Mouse (Mus musculus) lung, embryonic 16.5 days (tissue): ENCODE measurements around the gene Lyrm4. TPM values are rescaled to one million over a fixed set of nuclear protein-coding genes. Genes with fewer than 3 reads are reported as not detected.

Experiments used
- ATAC-seq: fragments of 200-750 bp; cut with Nextera tagmentation; 2 replicates; pipeline ENCODE4 v1.8.0; 2017; ENCODE audit warnings: low read depth, mild to moderate bottlenecking, moderate library complexity
- H3K27ac ChIP-seq: fragments of 300-500 bp; sonication (generic); 2 replicates; pipeline ENCODE4 v1.5.1; 2014; ENCODE audit warnings: mild to moderate bottlenecking, control low read depth, low read length
- H3K27me3 ChIP-seq: fragments of 300-500 bp; sonication (generic); 2 replicates; pipeline ENCODE4 v1.6.1; 2014; ENCODE audit warnings: low read depth, low read length, mixed read lengths; ENCODE audit not compliant: control insufficient read depth, insufficient read depth
- H3K36me3 ChIP-seq: fragments of 300-500 bp; sonication (generic); 2 replicates; pipeline ENCODE4 v1.6.1; 2014; ENCODE audit warnings: low read length; ENCODE audit not compliant: control insufficient read depth, insufficient read depth
- H3K4me1 ChIP-seq: fragments of 300-500 bp; sonication (generic); replicated peaks from 2 replicates; pipeline ENCODE4 v1.6.1; 2014; ENCODE audit warnings: low read length, mixed read lengths; ENCODE audit not compliant: control insufficient read depth, insufficient read depth
- H3K4me2 ChIP-seq: fragments of 300-500 bp; sonication (generic); 2 replicates; pipeline ENCODE4 v1.6.1; 2014; ENCODE audit warnings: low read depth, low read length, control low read depth
- H3K4me3 ChIP-seq: fragments of 300-500 bp; sonication (generic); 2 replicates; pipeline ENCODE4 v1.5.1; 2014; ENCODE audit warnings: mild to moderate bottlenecking, low read length, control low read depth
- H3K9ac ChIP-seq: fragments of 300-500 bp; sonication (generic); 2 replicates; pipeline ENCODE4 v1.6.1; 2014; ENCODE audit warnings: low read length, control low read depth
- H3K9me3 ChIP-seq: fragments of 300-500 bp; sonication (generic); 2 replicates; pipeline ENCODE4 v1.6.1; 2016; ENCODE audit warnings: low read length; ENCODE audit not compliant: control insufficient read depth
- WGBS: fragments of 180-500 bp; shearing (Covaris S2); extraction: QIAGEN DNeasy Blood & Tissue Kit; methylation state at CpG from one replicate; pipeline ENCODE4 v1.1.7; 2014; 5-methylcytosine and 5-hydroxymethylcytosine counted together
- polyA plus RNA-seq: library from polyadenylated mRNA; unstranded; fragments of >200 nt; fragmentation: Nextera tagmentation; extraction: Ambion mirVana; gene quantifications from 2 replicates; pipeline ENCODE4 v1.2.1, GENCODE M21; 2015

The Lyrm4 gene
- polyA plus RNA-seq, 1 experiment from 2014 or later, result 23.2 TPM

- Histone ChIP-seq H3K27me3 (no peaks in the 10 kb centered on the region), H3K9me3 (no peaks in the 10 kb centered on the region), H3K4me1 (0 out of 2 replicates have a peak, but pooled peaks cover 3% of the 10 kb centered on the region), H3K27ac (no peak overlapping the region), H3K9ac (no peak overlapping the region), H3K36me3 (no peaks in the 10 kb centered on the region), H3K4me2 (no peak overlapping the region), H3K4me3 (no peak overlapping the region)
- ATAC-seq, result no peak
- 93% methylated on average over 2 of the region's 2 CpGs for WGBS
Measured at GRCm38 (mm10) chr13:36111331-36111730, 6.0 kb downstream of the Lyrm4 start.

DNA sequence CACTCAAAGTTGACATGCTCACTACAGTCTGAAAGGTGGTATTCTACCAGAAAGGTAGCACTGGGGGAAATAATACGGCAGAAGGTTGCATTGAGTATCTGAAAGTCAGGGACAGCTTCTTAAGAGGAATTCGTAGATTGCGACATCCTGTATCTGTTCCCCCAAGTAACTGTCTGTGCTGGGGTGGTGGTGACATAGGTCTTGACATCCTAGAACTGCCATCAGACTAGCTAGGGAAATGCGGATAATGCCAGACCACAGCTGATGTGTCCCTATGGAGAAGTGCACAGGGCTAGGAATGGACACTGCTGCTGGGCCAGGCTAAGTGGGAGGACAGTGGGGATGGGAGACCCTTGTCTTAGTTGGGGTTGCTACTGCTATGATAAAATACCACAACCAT, 8.8 kb downstream of the Lyrm4 start:
- 89% methylated on average over 4 of the region's 4 CpGs for WGBS
- Histone ChIP-seq H3K9ac (no peak overlapping the region), H3K4me1 (0 out of 2 replicates have a peak, but pooled peaks cover 3% of the 10 kb centered on the region), H3K27ac (no peak overlapping the region), H3K4me2 (no peak overlapping the region), H3K36me3 (no peaks in the 10 kb centered on the region), H3K4me3 (no peak overlapping the region), H3K9me3 (no peaks in the 10 kb centered on the region), H3K27me3 (no peaks in the 10 kb centered on the region)
- ATAC-seq, result no peak

DNA sequence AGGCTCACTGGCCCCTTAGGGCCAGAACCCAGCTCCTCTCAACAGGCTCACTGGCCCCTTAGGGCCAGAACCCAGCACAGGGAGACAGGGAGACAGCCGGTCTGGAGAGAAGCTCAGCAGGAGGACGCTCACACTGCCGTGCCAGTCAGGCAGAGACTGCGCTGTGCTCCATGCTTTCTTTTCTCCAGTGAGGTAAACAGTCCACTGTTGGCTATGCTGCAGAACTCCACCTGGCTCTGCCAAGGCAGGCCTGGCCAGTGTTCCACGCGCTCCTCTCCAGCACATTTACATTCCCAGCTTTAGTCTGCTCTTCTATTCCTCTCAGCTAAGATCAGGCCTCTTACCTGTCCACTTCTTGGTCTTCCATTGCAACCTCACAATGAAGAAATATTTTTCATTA, 11.7 kb downstream of the Lyrm4 start:
- no peaks in the 10 kb centered on the region for H3K36me3 ChIP-seq
- H3K9ac ChIP-seq, result no peak overlapping the region
- H3K9me3 ChIP-seq, result no peaks in the 10 kb centered on the region
- H3K4me1 ChIP-seq, result 0 out of 2 replicates have a peak, but pooled peaks cover 3% of the 10 kb centered on the region
- ATAC-seq, result no peak
- H3K27ac ChIP-seq, result no peak overlapping the region
- H3K27me3 ChIP-seq, result no peaks in the 10 kb centered on the region
- H3K4me3 ChIP-seq, result no peak overlapping the region
- 90% methylated on average over 6 of the region's 6 CpGs for WGBS
- H3K4me2 ChIP-seq, result no peak overlapping the region

- 0 out of 2 replicates have a peak, but pooled peaks cover 3% of the 10 kb centered on the region for H3K4me1 ChIP-seq
- no peaks in the 10 kb centered on the region for H3K9me3 ChIP-seq
- H3K27me3 ChIP-seq, result no peaks in the 10 kb centered on the region
- WGBS, result 44% methylated on average over 5 of the region's 5 CpGs
- no peak overlapping the region for H3K27ac ChIP-seq
- 0 out of 2 replicates have a peak, but pooled peaks cover 2% of the 10 kb centered on the region for H3K36me3 ChIP-seq
- no peak overlapping the region for H3K4me3 ChIP-seq
- no peak for ATAC-seq
- H3K9ac ChIP-seq, result no peak overlapping the region
- no peak overlapping the region for H3K4me2 ChIP-seq
Measured at GRCm38 (mm10) chr13:36096684-36097383, 20.5 kb downstream of the Lyrm4 start.

GRCm38 (mm10) chr13:36088168-36088567, 29.2 kb downstream of the Lyrm4 start:
- Histone ChIP-seq H3K27me3 (no peaks in the 10 kb centered on the region), H3K4me2 (no peak overlapping the region), H3K9me3 (no peaks in the 10 kb centered on the region), H3K36me3 (0 out of 2 replicates have a peak, but pooled peaks cover 2% of the 10 kb centered on the region), H3K4me3 (no peak overlapping the region), H3K9ac (no peak overlapping the region), H3K4me1 (no peaks in the 10 kb centered on the region), H3K27ac (no peak overlapping the region)
- no peak for ATAC-seq
- WGBS, result 67% methylated on average over 4 of the region's 4 CpGs

- ATAC-seq, result no peak
- Histone ChIP-seq H3K4me3 (no peak overlapping the region), H3K9ac (no peak overlapping the region), H3K36me3 (0 out of 2 replicates have a peak, but pooled peaks cover 2% of the 10 kb centered on the region), H3K27ac (no peak overlapping the region), H3K27me3 (no peaks in the 10 kb centered on the region), H3K9me3 (no peaks in the 10 kb centered on the region), H3K4me2 (no peak overlapping the region), H3K4me1 (no peaks in the 10 kb centered on the region)
- 81% methylated on average over 2 of the region's 2 CpGs for WGBS
Measured at GRCm38 (mm10) chr13:36087427-36087826, 29.9 kb downstream of the Lyrm4 start.

GRCm38 (mm10) chr13:36086608-36087391, 30.5 kb downstream of the Lyrm4 start:
- no peak overlapping the region for H3K9ac ChIP-seq
- ATAC-seq, result no peak
- H3K9me3 ChIP-seq, result no peaks in the 10 kb centered on the region
- H3K4me3 ChIP-seq, result no peak overlapping the region
- H3K4me2 ChIP-seq, result no peak overlapping the region
- H3K27ac ChIP-seq, result no peak overlapping the region
- no peaks in the 10 kb centered on the region for H3K4me1 ChIP-seq
- WGBS, result 83% methylated on average over 5 of the region's 5 CpGs
- no peaks in the 10 kb centered on the region for H3K36me3 ChIP-seq
- no peaks in the 10 kb centered on the region for H3K27me3 ChIP-seq

DNA sequence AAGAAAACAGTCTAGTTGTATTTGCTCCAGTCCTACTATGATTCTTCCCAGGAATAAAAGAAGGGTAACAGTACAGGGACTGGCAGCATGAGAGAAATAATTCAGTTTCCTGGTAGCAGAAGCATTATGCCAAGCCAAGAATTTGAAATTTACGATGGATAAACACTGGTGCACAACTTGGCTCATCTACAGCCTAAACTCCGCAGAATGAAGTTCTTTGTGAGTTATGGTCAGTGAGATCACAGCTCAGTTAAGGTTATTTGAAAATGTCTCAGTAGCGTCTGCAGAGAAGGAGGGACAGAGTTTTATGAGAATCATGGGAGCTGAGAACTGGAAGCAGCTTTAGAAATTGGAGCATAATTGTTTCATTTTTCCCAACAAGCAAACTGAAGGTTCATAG, 31.4 kb downstream of the Lyrm4 start:
- H3K9ac ChIP-seq, result no peak overlapping the region
- no peak for ATAC-seq
- H3K36me3 ChIP-seq, result no peaks in the 10 kb centered on the region
- WGBS, result 49% methylated on average over 3 of the region's 3 CpGs
- no peak overlapping the region for H3K4me2 ChIP-seq
- H3K27me3 ChIP-seq, result no peaks in the 10 kb centered on the region
- no peaks in the 10 kb centered on the region for H3K9me3 ChIP-seq
- H3K27ac ChIP-seq, result no peak overlapping the region
- H3K4me1 ChIP-seq, result no peaks in the 10 kb centered on the region
- no peak overlapping the region for H3K4me3 ChIP-seq

GRCm38 (mm10) chr13:36084701-36085100, 32.6 kb downstream of the Lyrm4 start:
- WGBS, result 81% methylated on average over 3 of the region's 3 CpGs

More at GRCm38 (mm10) chr13:36084701-36085100, 32.6 kb downstream of the Lyrm4 start:
- no peaks in the 10 kb centered on the region for H3K9me3 ChIP-seq
- no peak for ATAC-seq
- H3K4me2 ChIP-seq, result no peak overlapping the region
- no peaks in the 10 kb centered on the region for H3K4me1 ChIP-seq
- no peak overlapping the region for H3K27ac ChIP-seq
- no peak overlapping the region for H3K4me3 ChIP-seq
- H3K27me3 ChIP-seq, result no peaks in the 10 kb centered on the region
- H3K36me3 ChIP-seq, result no peaks in the 10 kb centered on the region
- no peak overlapping the region for H3K9ac ChIP-seq
